13 mouse cellular contexts compared by ENCODE assay signal in the genomic region with DNA sequence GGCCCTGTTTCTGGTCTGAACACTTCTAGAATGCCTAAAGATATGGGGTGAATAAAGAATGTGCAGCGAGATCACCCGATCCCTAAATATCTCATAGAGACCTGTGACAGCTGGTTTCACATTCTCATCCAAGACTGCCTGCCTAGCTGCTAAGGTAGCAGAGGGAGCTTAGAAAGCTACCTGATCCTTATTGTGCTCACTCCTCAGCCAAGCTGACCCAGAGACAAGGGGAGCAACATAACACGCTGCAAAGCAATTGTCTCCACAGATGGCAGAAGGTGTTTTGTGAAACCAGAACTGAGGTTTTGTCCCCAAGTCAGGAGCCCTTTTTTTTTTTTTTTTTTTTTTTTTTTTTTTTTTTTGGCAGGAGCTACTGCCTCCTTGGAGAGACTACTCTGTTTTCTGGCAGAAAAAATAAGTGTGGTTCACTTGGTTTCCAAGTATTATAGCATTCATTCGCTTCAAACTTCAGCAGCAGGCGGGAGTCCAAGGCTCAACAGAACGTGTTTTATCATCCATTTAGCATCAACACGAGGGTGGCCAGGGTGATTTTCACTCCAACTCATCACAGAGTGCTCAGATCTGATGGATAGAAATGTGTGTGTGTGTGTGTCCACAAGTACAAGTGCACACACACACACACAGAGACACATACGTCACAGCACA. TPM values are rescaled to one million over a fixed set of nuclear protein-coding genes. Genes with fewer than 3 reads are reported as not detected.
DNase-seq lines count a peak whose midpoint lies in the region; ATAC-seq lines count a peak whose summit lies in the region.
"Had no signal": no experiment of that assay in that cellular context is flagged by ENCODE, and none has a peak within 500 bp of the region (broad histone marks: within the 10 kb centered on the region; RNA-seq: fewer than 3 reads in every experiment).

No protein-coding gene starts in this region.

- H3K9me3 ChIP-seq in hindbrain, embryonic 15.5 days = no peaks in the 10 kb centered on the region
- no peaks in the 10 kb centered on the region for H3K9me3 ChIP-seq in hindbrain, embryonic 16.5 days (ENCODE audit: control insufficient read depth, low read length)
- H3K9me3 ChIP-seq: embryonic facial prominence, embryonic 13.5 days had no signal

- WGBS in hindbrain, embryonic 15.5 days = 62% methylated on average over 8 of the region's 8 CpGs
- WGBS in hindbrain, embryonic 16.5 days = 62% methylated on average over 8 of the region's 8 CpGs

- ATAC-seq in hindbrain, embryonic 15.5 days (ENCODE audit: low FRiP score, low read depth) = no peak
- no peak for ATAC-seq in hindbrain, embryonic 16.5 days

- peaks cover 15% of the 10 kb centered on the region for H3K36me3 ChIP-seq in hindbrain, embryonic 15.5 days
- H3K36me3 ChIP-seq in hindbrain, embryonic 16.5 days (ENCODE audit: control insufficient read depth, insufficient read depth, low read length) = peaks cover 8% of the 10 kb centered on the region
- H3K36me3 ChIP-seq: embryonic facial prominence, embryonic 13.5 days; G1E had no signal

- H3K4me2 ChIP-seq in hindbrain, embryonic 15.5 days = no peak overlapping the region
- H3K4me2 ChIP-seq in hindbrain, embryonic 16.5 days (ENCODE audit: low read length) = no peak overlapping the region
- H3K4me2 ChIP-seq: embryonic facial prominence, embryonic 13.5 days had no signal

- no peaks in the 10 kb centered on the region for H3K27me3 ChIP-seq in hindbrain, embryonic 15.5 days
- no peaks in the 10 kb centered on the region for H3K27me3 ChIP-seq in hindbrain, embryonic 16.5 days (replicated peaks; ENCODE audit: control insufficient read depth, insufficient read depth, low read length)
- H3K27me3 ChIP-seq: embryonic facial prominence, embryonic 13.5 days had no signal

- no peak overlapping the region for H3K9ac ChIP-seq in hindbrain, embryonic 15.5 days
- no peak overlapping the region for H3K9ac ChIP-seq in hindbrain, embryonic 16.5 days (ENCODE audit: low read depth, low read length)
- H3K9ac ChIP-seq: embryonic facial prominence, embryonic 13.5 days; liver, embryonic 14.5 days had no signal

- no peak overlapping the region for H3K4me3 ChIP-seq in hindbrain, embryonic 15.5 days
- no peak overlapping the region for H3K4me3 ChIP-seq in hindbrain, embryonic 16.5 days (ENCODE audit: low read length)
- H3K4me3 ChIP-seq: embryonic facial prominence, embryonic 13.5 days had no signal

- peak; percentile 9 for DNase-seq in ZHBTc4 (ENCODE audit: low read depth, low spot score)
- peak; percentile 43 for DNase-seq in brain, embryonic 18.5 days (ENCODE audit: low read depth, low spot score)
- peak; percentile 41 for DNase-seq in right cerebral cortex, adult 18-20 months
- no peak for DNase-seq in adrenal gland, postnatal 14 days
- DNase-seq in cerebellum, postnatal 25 days = no peak
- DNase-seq: cerebellum, adult 18-20 months; kidney, adult 2 months; layer of hippocampus, postnatal 36 days had no signal

- peaks cover 14% of the 10 kb centered on the region for H3K4me1 ChIP-seq in hindbrain, embryonic 15.5 days (replicated peaks)
- no peaks in the 10 kb centered on the region; the same call in 1 of the 2 replicates for H3K4me1 ChIP-seq in hindbrain, embryonic 16.5 days (ENCODE audit: control insufficient read depth, insufficient read depth, low read depth, low read length)
- H3K4me1 ChIP-seq: embryonic facial prominence, embryonic 13.5 days had no signal

- H3K27ac ChIP-seq in hindbrain, embryonic 15.5 days (replicated peaks) = peak overlapping the region; percentile 31; the same call in 1 of the 2 replicates
- no peak overlapping the region; the same call in 1 of the 2 replicates for H3K27ac ChIP-seq in hindbrain, embryonic 16.5 days (ENCODE audit: low read depth, low read length)
- H3K27ac ChIP-seq: embryonic facial prominence, embryonic 13.5 days; liver, embryonic 14.5 days had no signal

RNA-seq across cellular contexts. Expression of gene Pid1, which starts 22.6 kb away (rescaled TPM):
- polyA plus RNA-seq in hindbrain, embryonic 15.5 days (2015; fragmentation: Nextera tagmentation; extraction: Ambion mirVana) = 104 and 118 TPM in 2 replicates
- 105 and 107 TPM in 2 replicates for polyA plus RNA-seq in hindbrain, embryonic 16.5 days (2015; fragmentation: Nextera tagmentation; extraction: Ambion mirVana)
- total RNA-seq in adrenal gland, postnatal 14 days (2021) = 21.6 and 32.1 TPM in 2 replicates
- polyA plus RNA-seq: G1E had no signal

Comparison
In these comparisons a context has a peak if more than half of its experiments do, and no peak if none do; other contexts are left out.
1. DNase-seq: peak in ZHBTc4 (single experiment), brain, embryonic 18.5 days (single experiment) and right cerebral cortex, adult 18-20 months (single experiment); none in adrenal gland, postnatal 14 days (single experiment) and cerebellum, postnatal 25 days (0 of 2).